Mouse (Mus musculus) brain, embryonic 18.5 days (tissue): ENCODE data around the gene Tlcd2.

Experiments used
- DNase-seq: peaks from one replicate; pipeline ENCODE4 v3.0.0-alpha.2; 2012; ENCODE audit warnings: low read depth, low spot score

Tlcd2 gene

DNA sequence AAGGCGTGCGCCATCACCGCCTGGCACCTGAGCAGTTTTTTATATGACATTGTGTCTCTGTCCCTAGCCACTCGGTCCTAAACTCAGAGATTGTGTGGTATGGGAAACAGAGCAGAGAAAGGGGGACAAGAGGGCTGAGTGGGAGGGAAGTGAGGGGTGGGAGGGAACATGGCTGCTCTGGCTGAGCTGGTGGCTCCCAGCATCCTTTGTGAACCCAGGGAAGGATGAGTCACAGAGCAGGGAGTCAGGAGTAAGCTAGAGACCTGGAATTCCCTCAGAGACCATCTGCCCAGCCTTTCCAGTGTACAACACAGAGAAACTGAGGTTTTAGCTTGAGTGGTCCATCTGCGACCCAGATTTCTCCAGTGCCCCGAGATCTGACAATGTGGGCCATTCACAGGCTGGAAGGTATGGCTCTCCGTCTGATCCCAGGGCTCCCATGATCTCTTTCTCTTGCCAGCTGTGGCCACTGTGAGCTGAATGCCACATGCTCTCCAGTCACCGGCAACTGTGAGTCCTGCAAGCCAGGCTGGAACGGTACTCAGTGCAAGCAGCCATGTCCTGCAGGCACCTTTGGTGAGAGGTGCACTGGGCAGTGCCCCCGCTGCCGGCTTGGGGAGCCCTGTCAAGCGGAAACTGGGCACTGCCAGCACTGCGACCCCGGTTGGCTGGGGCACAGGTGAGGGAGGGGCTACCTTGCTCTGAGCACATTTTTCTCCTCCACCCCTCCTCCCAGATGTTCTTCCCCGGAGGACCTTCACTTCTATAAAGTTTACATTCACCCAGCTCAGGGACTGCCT lies 58.5 kb downstream of the Tlcd2 start:
- no peak for DNase-seq
